Mouse (Mus musculus) thymus, postnatal 4 days (tissue): ENCODE measurements around the gene Eomes.

ENCODE experiments used
- DNase-seq: peaks from one replicate; pipeline ENCODE4 v3.0.0; 2021

Gene Eomes

GRCm38 (mm10) chr9:118520858-118521257, 42.8 kb downstream of the Eomes start:
- no peak for DNase-seq

GRCm38 (mm10) chr9:118521659-118522058, 43.6 kb downstream of the Eomes start:
- no peak for DNase-seq

- DNase-seq, result no peak
Measured at GRCm38 (mm10) chr9:118523738-118524137, 45.7 kb downstream of the Eomes start.

GRCm38 (mm10) chr9:118527056-118527455, 49.0 kb downstream of the Eomes start:
- DNase-seq, result no peak

- no peak for DNase-seq
Measured at GRCm38 (mm10) chr9:118529783-118530182, 51.8 kb downstream of the Eomes start.

GRCm38 (mm10) chr9:118530679-118531078, 52.7 kb downstream of the Eomes start:
- no peak for DNase-seq

- no peak for DNase-seq
Measured at GRCm38 (mm10) chr9:118532516-118533205, 54.6 kb downstream of the Eomes start.
